In genomic region chr16:43926341-43926859, GRCm38 (mm10) we compare ENCODE assay signal across 7 mouse cellular contexts. TPM values are rescaled to one million over a fixed set of nuclear protein-coding genes. Genes with fewer than 3 reads are reported as not detected.
DNase-seq lines count a peak whose midpoint lies in the region; ATAC-seq and TF ChIP-seq lines count a peak whose summit lies in the region.

TSS of gene Qtrt2 (minus strand) at chr16:43926809.

- DNase-seq in thymus, adult 2 months: no peak
- DNase-seq in thymus, postnatal 14 days: no peak
- no peak for DNase-seq in embryonic facial prominence, embryonic 11.5 days (ENCODE audit: low spot score)
- DNase-seq in heart, postnatal 36 days: no peak
- DNase-seq in limb, embryonic 14.5 days (ENCODE audit: low spot score): no peak
- no peak for DNase-seq in T-cell, adult 2 months (ENCODE audit: low spot score)
- no peak for DNase-seq in cerebellum, adult 9-10 months

- TF ChIP-seq POLR2A in thymus, adult 2 months (IDR thresholded peaks at IDR 0.05; ENCODE audit: control insufficient read depth, extremely low read depth, insufficient read depth, low read length, poor library complexity): no peak
- no peak for TF ChIP-seq POLR2A in limb, embryonic 14.5 days (IDR thresholded peaks at IDR 0.05; ENCODE audit: borderline replicate concordance, extremely low read depth, insufficient read depth, insufficient read length)

- H3K27ac ChIP-seq in thymus, adult 2 months (ENCODE audit: control insufficient read depth, insufficient read depth, low read length): no peak within 1 kb of the TSS
- no peak within 1 kb of the TSS for H3K27ac ChIP-seq in embryonic facial prominence, embryonic 11.5 days (replicated peaks; ENCODE audit: low read depth, low read length)
- no peak within 1 kb of the TSS for H3K27ac ChIP-seq in limb, embryonic 14.5 days (replicated peaks; ENCODE audit: low read depth, low read length)

- no peak within 1 kb of the TSS for H3K4me2 ChIP-seq in embryonic facial prominence, embryonic 11.5 days (ENCODE audit: low read depth, low read length)
- no peak within 1 kb of the TSS for H3K4me2 ChIP-seq in limb, embryonic 14.5 days (replicated peaks; ENCODE audit: low read depth, low read length, severe bottlenecking)

- no peak within 1 kb of the TSS for H3K9ac ChIP-seq in embryonic facial prominence, embryonic 11.5 days (replicated peaks; ENCODE audit: low read length)
- no peak within 1 kb of the TSS for H3K9ac ChIP-seq in limb, embryonic 14.5 days (ENCODE audit: low read depth, low read length, severe bottlenecking)

- H3K4me1 ChIP-seq in thymus, adult 2 months (replicated peaks; ENCODE audit: control insufficient read depth, insufficient read depth, low read length): no peaks in the 10 kb centered on the region
- no peaks in the 10 kb centered on the region for H3K4me1 ChIP-seq in embryonic facial prominence, embryonic 11.5 days (ENCODE audit: control insufficient read depth, insufficient read depth, low read length)
- H3K4me1 ChIP-seq in limb, embryonic 14.5 days (ENCODE audit: control insufficient read depth, insufficient read depth, low read length): no peaks in the 10 kb centered on the region

- H3K36me3 ChIP-seq in thymus, adult 2 months (ENCODE audit: control insufficient read depth, insufficient read depth, low read length): no peaks in the 10 kb centered on the region
- no peaks in the 10 kb centered on the region for H3K36me3 ChIP-seq in embryonic facial prominence, embryonic 11.5 days (replicated peaks; ENCODE audit: control insufficient read depth, insufficient read depth, low read depth, low read length)
- H3K36me3 ChIP-seq in limb, embryonic 14.5 days (ENCODE audit: control insufficient read depth, insufficient read depth, low read length): no peaks in the 10 kb centered on the region

- WGBS in thymus, adult 2 months: 93% methylated on average over 6 of the region's 6 CpGs
- WGBS in embryonic facial prominence, embryonic 11.5 days: 75% methylated on average over 6 of the region's 6 CpGs
- WGBS in limb, embryonic 14.5 days: 69% methylated on average over 6 of the region's 6 CpGs

- intact Hi-C loops in heart, postnatal 36 days (cut with DNase I): no loop called here

- H3K27me3 ChIP-seq in thymus, adult 2 months (ENCODE audit: control insufficient read depth, insufficient read depth, low read length): no peaks in the 10 kb centered on the region
- H3K27me3 ChIP-seq in embryonic facial prominence, embryonic 11.5 days (ENCODE audit: control insufficient read depth, insufficient read depth, low read length): no peaks in the 10 kb centered on the region
- no peaks in the 10 kb centered on the region for H3K27me3 ChIP-seq in limb, embryonic 14.5 days (ENCODE audit: control insufficient read depth, insufficient read depth, low read length)

- no peaks in the 10 kb centered on the region for H3K9me3 ChIP-seq in embryonic facial prominence, embryonic 11.5 days (replicated peaks; ENCODE audit: control insufficient read depth, low read length)
- H3K9me3 ChIP-seq in limb, embryonic 14.5 days (ENCODE audit: control insufficient read depth, low read length): no peaks in the 10 kb centered on the region

- no peak within 1 kb of the TSS for H3K4me3 ChIP-seq in thymus, adult 2 months (ENCODE audit: control insufficient read depth, insufficient read depth, low read length)
- H3K4me3 ChIP-seq in embryonic facial prominence, embryonic 11.5 days (ENCODE audit: low read depth, low read length): no peak within 1 kb of the TSS
- H3K4me3 ChIP-seq in limb, embryonic 14.5 days (replicated peaks; ENCODE audit: low read length): no peak within 1 kb of the TSS

- no peak for TF ChIP-seq CTCF in thymus, adult 2 months (IDR thresholded peaks at IDR 0.05; ENCODE audit: borderline replicate concordance, control insufficient read depth, extremely low read depth, insufficient read depth, low read length, poor library complexity)

- no peak for ATAC-seq in embryonic facial prominence, embryonic 11.5 days (replicated peaks; ENCODE audit: insufficient number of reproducible peaks, low FRiP score, low TSS enrichment, low read depth)
- ATAC-seq in limb, embryonic 14.5 days (ENCODE audit: low FRiP score, low read depth): no peak

RNA-seq across cellular contexts. Expression of gene Qtrt2, which starts in this region (rescaled TPM):
- 21.3 and 25.7 TPM in 2 replicates for polyA plus RNA-seq in thymus, adult 2 months (2012; rRNA removed)
- polyA plus RNA-seq in embryonic facial prominence, embryonic 11.5 days (2014; fragmentation: Nextera tagmentation; extraction: Ambion mirVana): 42.9 and 54.4 TPM in 2 replicates
- total RNA-seq in heart, postnatal 36 days (2021): 10 to 100 TPM; 10.9 to 14.1 TPM
- polyA plus RNA-seq in limb, embryonic 14.5 days (2012; rRNA removed): 57.5 and 59.7 TPM in 2 replicates
- polyA plus RNA-seq in limb, embryonic 14.5 days (2014; fragmentation: Nextera tagmentation; extraction: Ambion mirVana): 31.2 and 34.2 TPM in 2 replicates
